In the genomic region with DNA sequence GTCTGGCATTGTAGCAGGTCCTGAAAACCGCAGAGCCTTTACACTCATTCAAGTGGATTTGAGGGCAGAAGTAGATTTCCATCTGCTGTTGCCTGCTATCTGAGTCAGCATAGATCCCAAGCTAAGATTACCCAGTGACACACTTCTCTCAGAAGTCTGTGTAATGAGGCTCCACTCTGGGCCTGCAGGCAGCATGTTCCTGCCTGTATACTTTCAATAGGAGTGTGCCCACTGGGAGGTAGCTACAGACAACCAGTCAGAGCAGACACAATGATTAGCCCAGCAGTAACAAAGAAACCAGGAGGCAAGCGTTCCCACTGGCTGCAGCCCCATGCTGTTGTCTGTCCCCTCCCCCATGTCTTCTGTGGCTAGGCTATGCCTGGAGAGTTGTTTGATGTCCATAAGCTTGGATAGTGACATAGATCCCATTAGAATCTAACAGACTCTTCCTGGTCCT, we compare ENCODE assay signal across 12 mouse cellular contexts. TPM values are rescaled to one million over a fixed set of nuclear protein-coding genes. Genes with fewer than 3 reads are reported as not detected.
A peak's percentile ranks its signal among the peaks of the same experiment; 100 is the strongest.
DNase-seq lines count a peak whose midpoint lies in the region; ATAC-seq and TF ChIP-seq lines count a peak whose summit lies in the region.
"Had no signal": no experiment of that assay in that cellular context is flagged by ENCODE, and none has a peak within 500 bp of the region (broad histone marks: within the 10 kb centered on the region; RNA-seq: fewer than 3 reads in every experiment).

No protein-coding gene starts in this region.

- no peak overlapping the region for H3K4me2 ChIP-seq in forebrain, embryonic 11.5 days (ENCODE audit: low read depth, low read length, severe bottlenecking)
- H3K4me2 ChIP-seq: liver, embryonic 15.5 days had no signal

- H3K36me3 ChIP-seq in G1E (replicated peaks) = no peaks in the 10 kb centered on the region
- H3K36me3 ChIP-seq in forebrain, embryonic 11.5 days (ENCODE audit: control insufficient read depth, insufficient read depth, low read length) = no peaks in the 10 kb centered on the region
- no peaks in the 10 kb centered on the region for H3K36me3 ChIP-seq in midbrain, embryonic 10.5 days
- H3K36me3 ChIP-seq: liver, embryonic 15.5 days had no signal

- no peak overlapping the region for H3K4me3 ChIP-seq in G1E (ENCODE audit: low read depth, low read length)
- H3K4me3 ChIP-seq in forebrain, embryonic 11.5 days (ENCODE audit: low read depth, low read length) = no peak overlapping the region
- H3K4me3 ChIP-seq in midbrain, embryonic 10.5 days = no peak overlapping the region
- H3K4me3 ChIP-seq: gastrocnemius, adult 2 months; liver, embryonic 15.5 days had no signal

- no peak for TF ChIP-seq CTCF in G1E (IDR thresholded peaks at IDR 0.05; ENCODE audit: low read depth, low read length)

- 0 out of 2 replicates have a peak, but pooled peaks have one; percentile 22 for ATAC-seq in G1E (ENCODE audit: extremely low read depth, insufficient number of reproducible peaks, low FRiP score, poor library complexity, severe bottlenecking)
- peak; percentile 83 for ATAC-seq in forebrain, embryonic 11.5 days (replicated peaks; ENCODE audit: low FRiP score)
- no peak for ATAC-seq in erythroid progenitor cell, adult 5-6 weeks (replicated peaks; ENCODE audit: low FRiP score, poor library complexity, severe bottlenecking)

- H3K9me3 ChIP-seq in G1E (replicated peaks) = peaks cover 5% of the 10 kb centered on the region
- H3K9me3 ChIP-seq in forebrain, embryonic 11.5 days (ENCODE audit: control insufficient read depth, low read length) = no peaks in the 10 kb centered on the region
- no peaks in the 10 kb centered on the region for H3K9me3 ChIP-seq in midbrain, embryonic 10.5 days (replicated peaks)
- H3K9me3 ChIP-seq: liver, embryonic 15.5 days had no signal

- H3K27me3 ChIP-seq in G1E (ENCODE audit: insufficient read depth, low read length) = peaks cover 12% of the 10 kb centered on the region
- H3K27me3 ChIP-seq in forebrain, embryonic 11.5 days (ENCODE audit: control insufficient read depth, insufficient read depth, low read length) = no peaks in the 10 kb centered on the region
- no peaks in the 10 kb centered on the region for H3K27me3 ChIP-seq in midbrain, embryonic 10.5 days (ENCODE audit: low read depth, poor library complexity, severe bottlenecking)
- H3K27me3 ChIP-seq: liver, embryonic 15.5 days had no signal

- no peak for DNase-seq in G1E (ENCODE audit: low spot score)
- DNase-seq in ZHBTc4 (ENCODE audit: low read depth, low spot score) = peak; percentile 31
- DNase-seq in forebrain, embryonic 11.5 days (ENCODE audit: low spot score) = peak; percentile 77
- DNase-seq in midbrain, embryonic 10.5 days (ENCODE audit: low spot score) = peak; percentile 61
- DNase-seq in cerebellum, adult 9-11 months = no peak
- DNase-seq in gastrocnemius, postnatal 4 days (ENCODE audit: low spot score in 2 of 2) = no peak
- DNase-seq in frontal cortex, postnatal 25 days (ENCODE audit: low spot score in 2 of 2) = no peak
- DNase-seq: gastrocnemius, adult 2 months; layer of hippocampus, postnatal 36 days had no signal

- peak overlapping the region; percentile 27; the same call in 1 of the 2 replicates for H3K9ac ChIP-seq in forebrain, embryonic 11.5 days (ENCODE audit: low read length)
- H3K9ac ChIP-seq: liver, embryonic 15.5 days had no signal

- WGBS in forebrain, embryonic 11.5 days = 22% methylated on average over 2 of the region's 2 CpGs
- WGBS in midbrain, embryonic 10.5 days = 32% methylated on average over 2 of the region's 2 CpGs

- H3K27ac ChIP-seq in forebrain, embryonic 11.5 days (ENCODE audit: low read depth, low read length) = peak overlapping the region; percentile 48; the same call in 1 of the 2 replicates
- H3K27ac ChIP-seq in midbrain, embryonic 10.5 days (replicated peaks) = peak overlapping the region; percentile 75
- H3K27ac ChIP-seq: gastrocnemius, adult 2 months; liver, embryonic 15.5 days had no signal

- peaks cover 20% of the 10 kb centered on the region for H3K4me1 ChIP-seq in G1E (ENCODE audit: insufficient read depth, low read depth, low read length)
- H3K4me1 ChIP-seq in forebrain, embryonic 11.5 days (replicated peaks; ENCODE audit: control insufficient read depth, insufficient read depth, low read length) = peaks cover 5% of the 10 kb centered on the region; the same call in 1 of the 2 replicates
- H3K4me1 ChIP-seq in midbrain, embryonic 10.5 days = peaks cover 17% of the 10 kb centered on the region
- H3K4me1 ChIP-seq: liver, embryonic 15.5 days had no signal

RNA-seq across cellular contexts. Expression of a gene that starts 21.4 kb away (rescaled TPM):
- 47.5 and 57.3 TPM in 2 replicates for total RNA-seq in G1E (2014; fragmentation: Nextera tagmentation)
- 76.4 and 92.8 TPM in 2 replicates for total RNA-seq in G1E (2017)
- 209 and 244 TPM in 2 replicates for polyA plus RNA-seq in G1E (2012)
- 105 and 107 TPM in 2 replicates for polyA plus RNA-seq in forebrain, embryonic 11.5 days (2014; fragmentation: Nextera tagmentation; extraction: Ambion mirVana)
- 118 and 122 TPM in 2 replicates for polyA plus RNA-seq in midbrain, embryonic 10.5 days (2016; fragmentation: Nextera tagmentation; extraction: Ambion mirVana)
- total RNA-seq in erythroid progenitor cell, adult 5-6 weeks (2015; ENCODE audit: low replicate concordance) = 0.84 and 12.3 TPM in 2 replicates
- 8.5 and 9.9 TPM in 2 replicates for total RNA-seq in erythroid progenitor cell, adult 5-6 weeks (2017; ENCODE audit: low replicate concordance)
- total RNA-seq in gastrocnemius, postnatal 4 days (2021) = 10 to 100 TPM; 14.1 to 16.2 TPM

RNA-seq across cellular contexts. Expression of a gene that starts 30.8 kb away (rescaled TPM):
- not detected in 2 replicates for total RNA-seq in G1E (2014; fragmentation: Nextera tagmentation)
- total RNA-seq in G1E (2017) = not detected in 2 replicates
- polyA plus RNA-seq in G1E (2012) = not detected in 2 replicates
- polyA plus RNA-seq in forebrain, embryonic 11.5 days (2014; fragmentation: Nextera tagmentation; extraction: Ambion mirVana) = not detected in 2 replicates
- not detected in 2 replicates for polyA plus RNA-seq in midbrain, embryonic 10.5 days (2016; fragmentation: Nextera tagmentation; extraction: Ambion mirVana)
- total RNA-seq in erythroid progenitor cell, adult 5-6 weeks (2015; ENCODE audit: low replicate concordance) = 8.8 TPM in 1 of 2 replicates, not detected in the other
- total RNA-seq in erythroid progenitor cell, adult 5-6 weeks (2017; ENCODE audit: low replicate concordance) = not detected in 2 replicates
- not detected for total RNA-seq in gastrocnemius, postnatal 4 days (2021)
- total RNA-seq: gastrocnemius, adult 2 months; layer of hippocampus, postnatal 36 days had no signal

RNA-seq across cellular contexts. Expression of a gene that starts 34.6 kb away (rescaled TPM):
- not detected in 2 replicates for total RNA-seq in G1E (2014; fragmentation: Nextera tagmentation)
- not detected in 2 replicates for total RNA-seq in G1E (2017)
- not detected in 2 replicates for polyA plus RNA-seq in G1E (2012)
- 0.23 TPM in 1 of 2 replicates, not detected in the other for polyA plus RNA-seq in forebrain, embryonic 11.5 days (2014; fragmentation: Nextera tagmentation; extraction: Ambion mirVana)
- polyA plus RNA-seq in midbrain, embryonic 10.5 days (2016; fragmentation: Nextera tagmentation; extraction: Ambion mirVana) = 0.75 and 1.4 TPM in 2 replicates
- total RNA-seq in erythroid progenitor cell, adult 5-6 weeks (2015; ENCODE audit: low replicate concordance) = not detected in 2 replicates
- not detected in 2 replicates for total RNA-seq in erythroid progenitor cell, adult 5-6 weeks (2017; ENCODE audit: low replicate concordance)
- not detected for total RNA-seq in gastrocnemius, postnatal 4 days (2021)
- total RNA-seq: gastrocnemius, adult 2 months; hematopoietic stem cell, adult 5-6 weeks; layer of hippocampus, postnatal 36 days had no signal
- polyA plus RNA-seq: liver, embryonic 15.5 days had no signal

RNA-seq across cellular contexts. Expression of a gene that starts 38.3 kb away (rescaled TPM):
- total RNA-seq in G1E (2014; fragmentation: Nextera tagmentation) (13.7 and 19.3 TPM in 2 replicates), G1E (2017) (29.1 and 31.0 TPM in 2 replicates)
- polyA plus RNA-seq in G1E (2012) = 25.6 and 27.6 TPM in 2 replicates
- polyA plus RNA-seq in forebrain, embryonic 11.5 days (2014; fragmentation: Nextera tagmentation; extraction: Ambion mirVana) = 50.2 and 54.3 TPM in 2 replicates
- polyA plus RNA-seq in midbrain, embryonic 10.5 days (2016; fragmentation: Nextera tagmentation; extraction: Ambion mirVana) = 51.9 and 60.5 TPM in 2 replicates
- 9.4 and 10.9 TPM in 2 replicates for total RNA-seq in erythroid progenitor cell, adult 5-6 weeks (2015; ENCODE audit: low replicate concordance)
- 9.6 and 27.5 TPM in 2 replicates for total RNA-seq in erythroid progenitor cell, adult 5-6 weeks (2017; ENCODE audit: low replicate concordance)
- total RNA-seq in gastrocnemius, postnatal 4 days (2021) = 10 to 100 TPM; 16.2 to 20.2 TPM

RNA-seq across cellular contexts. Expression of a gene that starts 51.0 kb away (rescaled TPM):
- total RNA-seq in G1E (2014; fragmentation: Nextera tagmentation) = not detected in 2 replicates
- 0.23 TPM in 1 of 2 replicates, not detected in the other for total RNA-seq in G1E (2017)
- polyA plus RNA-seq in G1E (2012) = not detected in 2 replicates
- polyA plus RNA-seq in forebrain, embryonic 11.5 days (2014; fragmentation: Nextera tagmentation; extraction: Ambion mirVana) = 0.52 TPM in 1 of 2 replicates, not detected in the other
- 0.11 and 0.19 TPM in 2 replicates for polyA plus RNA-seq in midbrain, embryonic 10.5 days (2016; fragmentation: Nextera tagmentation; extraction: Ambion mirVana)
- total RNA-seq in erythroid progenitor cell, adult 5-6 weeks (2015; ENCODE audit: low replicate concordance) = not detected in 2 replicates
- total RNA-seq in erythroid progenitor cell, adult 5-6 weeks (2017; ENCODE audit: low replicate concordance) = not detected in 2 replicates
- total RNA-seq in gastrocnemius, postnatal 4 days (2021) = not detected
- total RNA-seq: gastrocnemius, adult 2 months; hematopoietic stem cell, adult 5-6 weeks; layer of hippocampus, postnatal 36 days had no signal
- polyA plus RNA-seq: liver, embryonic 15.5 days had no signal

Comparison
In these comparisons a context has a peak if more than half of its experiments do, and no peak if none do; other contexts are left out.
1. DNase-seq: peak in ZHBTc4 (single experiment), forebrain, embryonic 11.5 days (single experiment) and midbrain, embryonic 10.5 days (single experiment); none in G1E (single experiment), cerebellum, adult 9-11 months (single experiment), gastrocnemius, postnatal 4 days (0 of 2) and frontal cortex, postnatal 25 days (0 of 2).